Mouse (Mus musculus) heart, postnatal 0 days (tissue): ENCODE results near the gene Plekha3.

Experiments
- CTCF ChIP-seq: IDR thresholded peaks from 2 replicates; pipeline ENCODE4 v1.5.1; 2016; ENCODE audit warnings: antibody characterized with exemption, control low read depth, low read depth
- EP300 ChIP-seq: IDR thresholded peaks from 2 replicates; pipeline ENCODE4 v1.6.1; 2016; ENCODE audit warnings: antibody characterized with exemption, low read depth

DNA sequence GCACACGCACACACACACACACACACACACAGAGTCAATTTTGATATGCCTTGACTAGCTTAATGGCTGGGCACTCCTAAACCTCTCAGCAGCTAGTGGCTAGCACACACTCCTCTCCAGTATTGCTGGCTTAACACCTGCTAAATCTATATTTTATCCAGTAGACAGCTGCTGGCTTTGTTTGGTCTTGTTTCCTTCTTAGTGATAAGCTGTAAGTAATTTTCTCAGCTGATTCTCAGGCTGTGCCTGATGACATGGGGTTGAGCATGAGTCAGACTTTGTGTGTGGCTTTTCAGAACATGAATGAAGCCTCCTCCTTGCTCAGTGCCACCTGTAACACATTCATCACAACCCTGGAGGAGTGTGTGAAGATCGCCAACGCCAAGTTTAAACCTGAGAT lies 11.9 kb downstream of the Plekha3 start:
- TF ChIP-seq CTCF (no peak), EP300 (no peak)
